ENCODE assay signal across 8 mouse cellular contexts in the genomic region with DNA sequence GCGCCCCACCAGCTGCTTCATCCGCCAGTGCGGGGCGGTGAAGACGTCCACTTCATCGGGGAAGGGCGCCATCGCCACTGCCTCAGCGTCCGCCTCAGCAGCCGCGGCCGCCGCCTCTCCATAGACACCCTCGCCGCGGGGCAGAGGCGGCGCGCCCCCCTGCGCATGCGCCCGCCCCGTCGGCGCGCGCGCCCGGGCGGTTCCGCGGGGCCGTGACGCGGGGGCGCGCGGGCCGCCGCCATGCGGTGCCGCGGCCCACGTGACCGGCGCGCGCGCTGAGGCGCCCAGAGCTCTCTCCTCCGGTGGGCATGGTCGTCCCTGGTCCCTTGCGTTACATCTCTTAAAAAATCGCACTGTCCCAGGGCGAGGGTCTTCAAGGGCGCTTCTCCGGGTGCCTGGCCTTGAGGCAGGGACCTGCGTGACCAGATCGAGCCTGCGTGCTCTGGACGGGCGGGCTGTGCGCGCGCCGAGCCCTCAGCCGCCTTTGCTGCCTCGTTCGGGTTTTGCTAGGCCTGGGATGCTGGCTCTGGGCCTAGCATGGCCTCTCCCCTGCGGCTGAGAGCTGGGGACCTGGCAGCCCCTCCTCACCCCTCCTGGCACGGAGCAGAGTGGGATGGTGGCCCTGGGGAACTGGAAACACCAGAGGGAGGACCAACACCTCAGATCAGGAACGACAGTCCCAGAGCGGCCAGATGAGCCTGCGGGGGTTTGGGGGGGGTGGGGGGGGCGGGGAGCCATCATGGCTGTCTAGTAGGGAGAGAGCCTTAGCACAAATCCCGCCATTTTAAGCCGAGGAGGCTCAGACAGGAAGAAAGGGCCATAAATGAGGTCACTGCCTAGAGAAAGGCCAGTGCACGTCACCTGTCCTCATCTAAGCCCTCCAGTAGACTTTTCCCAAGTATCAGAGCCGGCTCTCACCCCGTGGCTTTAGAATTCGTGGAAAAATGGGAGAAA. TPM values are rescaled to one million over a fixed set of nuclear protein-coding genes. Genes with fewer than 3 reads are reported as not detected.
DNase-seq lines count a peak whose midpoint lies in the region; ATAC-seq and TF ChIP-seq lines count a peak whose summit lies in the region.

No protein-coding gene starts in this region.

- peak overlapping the region; percentile 89 to 99 for H3K4me3 ChIP-seq in MEL (ENCODE audit: control insufficient read depth in 1 of 2, insufficient read depth in 1 of 2, low read depth in 2 of 2, low read length in 2 of 2)
- peak overlapping the region; percentile 85 for H3K4me3 ChIP-seq in forebrain, postnatal 0 days (ENCODE audit: low read depth, low read length)
- peak overlapping the region; percentile 96 for H3K4me3 ChIP-seq in lung, postnatal 0 days (ENCODE audit: low read depth, low read length)

- peak; percentile 91 to 93 for TF ChIP-seq POLR2A in MEL (IDR thresholded peaks at IDR 0.05; ENCODE audit: control insufficient read depth in 1 of 2, insufficient read depth in 1 of 2, low read depth in 1 of 2, low read length in 2 of 2, poor library complexity in 1 of 2)

- H3K79me2 ChIP-seq in MEL (ENCODE audit: control insufficient read depth, insufficient read depth, low read length, poor library complexity) = peaks cover 34% of the 10 kb centered on the region

- H3K36me3 ChIP-seq in MEL (ENCODE audit: control insufficient read depth in 1 of 2, insufficient read depth in 2 of 2, low read length in 2 of 2) = peaks cover 0 to 35% of the 10 kb centered on the region in 2 experiments; a peak in 2 of 4 replicates
- no peaks in the 10 kb centered on the region for H3K36me3 ChIP-seq in forebrain, postnatal 0 days (ENCODE audit: insufficient read depth)
- H3K36me3 ChIP-seq in lung, postnatal 0 days (ENCODE audit: insufficient read depth, low read length) = no peaks in the 10 kb centered on the region

- no peak for TF ChIP-seq CTCF in MEL (IDR thresholded peaks at IDR 0.05 in 2 of 3, conservative IDR thresholded peaks at IDR 0.05 in 1 of 3; ENCODE audit: control insufficient read depth in 1 of 3, insufficient read depth in 1 of 3, low read depth in 2 of 3, low read length in 3 of 3, poor library complexity in 1 of 3, severe bottlenecking in 1 of 3)
- TF ChIP-seq CTCF in forebrain, postnatal 0 days (IDR thresholded peaks at IDR 0.05; ENCODE audit: low read depth) = no peak
- TF ChIP-seq CTCF in lung, postnatal 0 days (IDR thresholded peaks at IDR 0.05) = 0 out of 2 replicates have a peak, but pooled peaks have one; percentile 8

- no peak for TF ChIP-seq EP300 in MEL (IDR thresholded peaks at IDR 0.05; ENCODE audit: low read depth in 1 of 2, low read length in 2 of 2)
- TF ChIP-seq EP300 in lung, postnatal 0 days (IDR thresholded peaks at IDR 0.05) = no peak

- no peaks in the 10 kb centered on the region for H3K9me3 ChIP-seq in MEL (replicated peaks; ENCODE audit: insufficient read depth, low read length)
- no peaks in the 10 kb centered on the region for H3K9me3 ChIP-seq in forebrain, postnatal 0 days (ENCODE audit: low read length)
- H3K9me3 ChIP-seq in lung, postnatal 0 days (ENCODE audit: low read length) = no peaks in the 10 kb centered on the region

- DNase-seq in MEL (ENCODE audit: low read depth, low spot score) = peak; percentile 87
- peak; percentile 68 to 92 for DNase-seq in cerebellum, adult 18-20 months
- peak; percentile 94 for DNase-seq in forebrain, postnatal 0 days
- DNase-seq in heart, postnatal 4 days = peak; percentile 82
- peak; percentile 78 to 87 for DNase-seq in layer of hippocampus, postnatal 10 days (ENCODE audit: low spot score in 2 of 2)
- peak; percentile 92 for DNase-seq in lung, postnatal 0 days (ENCODE audit: low spot score)
- DNase-seq in ovary, postnatal 14 days (ENCODE audit: low spot score) = peak; percentile 69
- DNase-seq in thymus, postnatal 10 days (ENCODE audit: low spot score in 2 of 2) = peak; percentile 71 to 79

- TF ChIP-seq RAD21 in MEL (IDR thresholded peaks at IDR 0.05; ENCODE audit: low read depth, low read length) = no peak

- peak overlapping the region; percentile 83 for H3K27ac ChIP-seq in MEL (ENCODE audit: control insufficient read depth, low read depth, low read length)
- H3K27ac ChIP-seq in forebrain, postnatal 0 days (ENCODE audit: low read depth, low read length) = peak overlapping the region; percentile 100
- peak overlapping the region; percentile 97 for H3K27ac ChIP-seq in lung, postnatal 0 days (ENCODE audit: low read length)

- H3K9ac ChIP-seq in MEL (ENCODE audit: control insufficient read depth, low read depth, low read length, poor library complexity, severe bottlenecking) = peak overlapping the region; percentile 98
- peak overlapping the region; percentile 99 for H3K9ac ChIP-seq in forebrain, postnatal 0 days
- H3K9ac ChIP-seq in lung, postnatal 0 days (replicated peaks; ENCODE audit: low read depth) = peak overlapping the region; percentile 91

- H3K4me1 ChIP-seq in MEL (ENCODE audit: control insufficient read depth in 1 of 2, insufficient read depth in 2 of 2, low read length in 2 of 2) = peaks cover 21 to 29% of the 10 kb centered on the region in 2 experiments
- H3K4me1 ChIP-seq in forebrain, postnatal 0 days (ENCODE audit: insufficient read depth) = peaks cover 23% of the 10 kb centered on the region; the same call in 1 of the 2 replicates
- peaks cover 4% of the 10 kb centered on the region; the same call in 1 of the 2 replicates for H3K4me1 ChIP-seq in lung, postnatal 0 days (ENCODE audit: insufficient read depth, low read depth, low read length)

- 8% methylated on average over 74 of the region's 82 CpGs for WGBS in forebrain, postnatal 0 days
- WGBS in lung, postnatal 0 days = 5% methylated on average over 52 of the region's 82 CpGs

- H3K4me2 ChIP-seq in forebrain, postnatal 0 days (ENCODE audit: low read depth) = peak overlapping the region; percentile 95
- peak overlapping the region; percentile 83 for H3K4me2 ChIP-seq in lung, postnatal 0 days (replicated peaks; ENCODE audit: low read depth, low read length)

- no peaks in the 10 kb centered on the region for H3K27me3 ChIP-seq in MEL (ENCODE audit: control insufficient read depth in 1 of 2, insufficient read depth in 2 of 2, low read length in 2 of 2)
- no peaks in the 10 kb centered on the region for H3K27me3 ChIP-seq in forebrain, postnatal 0 days (ENCODE audit: insufficient read depth, low read length)
- no peaks in the 10 kb centered on the region for H3K27me3 ChIP-seq in lung, postnatal 0 days (replicated peaks; ENCODE audit: insufficient read depth, low read length)

- ATAC-seq in forebrain, postnatal 0 days = peak; percentile 92
- ATAC-seq in lung, postnatal 0 days = peak; percentile 93

TF ChIP-seq in MEL, 35 proteins besides CTCF, POLR2A, EP300 and RAD21 (continues in another document):
- no peak for TF ChIP-seq CHD2 (IDR thresholded peaks at IDR 0.05; ENCODE audit: low read length)
- no peak for TF ChIP-seq MEF2A (IDR thresholded peaks at IDR 0.05; ENCODE audit: extremely low read depth, insufficient replicate concordance, low read depth, low read length, poor library complexity, severe bottlenecking)
- TF ChIP-seq JUND (IDR thresholded peaks at IDR 0.05; ENCODE audit: low read depth, low read length) = no peak
- no peak for TF ChIP-seq UBTF (IDR thresholded peaks at IDR 0.05; ENCODE audit: borderline replicate concordance, insufficient read depth, low read depth, low read length)
- no peak for TF ChIP-seq ZNF384 (IDR thresholded peaks at IDR 0.05; ENCODE audit: low read depth, low read length)
- no peak for TF ChIP-seq MAZ (IDR thresholded peaks at IDR 0.05; ENCODE audit: low read depth, low read length)
- TF ChIP-seq ELF1 (IDR thresholded peaks at IDR 0.05; ENCODE audit: low read depth, low read length) = no peak
- no peak for TF ChIP-seq GABPA (IDR thresholded peaks at IDR 0.05; ENCODE audit: low read depth, low read length)
- TF ChIP-seq TAL1 (IDR thresholded peaks at IDR 0.05; ENCODE audit: low read length) = no peak
- TF ChIP-seq POLR2AphosphoS2 (IDR thresholded peaks at IDR 0.05; ENCODE audit: low read length) = peak; percentile 82; the same call in 1 of the 2 replicates
- peak; percentile 37 for TF ChIP-seq HCFC1 (IDR thresholded peaks at IDR 0.05; ENCODE audit: low read depth, low read length)
- TF ChIP-seq KAT2A (conservative IDR thresholded peaks at IDR 0.05; ENCODE audit: low read depth, low read length) = no peak
- TF ChIP-seq BHLHE40 (IDR thresholded peaks at IDR 0.05; ENCODE audit: borderline replicate concordance, low read depth, low read length) = no peak
- TF ChIP-seq RCOR1 (IDR thresholded peaks at IDR 0.05; ENCODE audit: low read depth, low read length) = no peak
- peak; percentile 91 for TF ChIP-seq USF1 (IDR thresholded peaks at IDR 0.05; ENCODE audit: low read depth, low read length)
- no peak for TF ChIP-seq MXI1 (IDR thresholded peaks at IDR 0.05; ENCODE audit: low read depth, low read length)
- 0 out of 2 replicates have a peak, but pooled peaks have one; percentile 11 for TF ChIP-seq TBP (IDR thresholded peaks at IDR 0.05; ENCODE audit: low read depth, low read length)
- peak; percentile 9; the same call in 1 of the 2 replicates for TF ChIP-seq SIN3A (IDR thresholded peaks at IDR 0.05; ENCODE audit: low read length)
- no peak for TF ChIP-seq POLR2AphosphoS5 (IDR thresholded peaks at IDR 0.05; ENCODE audit: borderline replicate concordance, low read depth, low read length)
- peak; percentile 78 for TF ChIP-seq NRF1 (IDR thresholded peaks at IDR 0.05; ENCODE audit: insufficient read depth, low read depth, low read length, poor library complexity, severe bottlenecking)

RNA-seq across cellular contexts. Expression of a gene that starts 36.4 kb away (rescaled TPM):
- not detected in 2 replicates for total RNA-seq in MEL (2012; rRNA removed)
- not detected for polyA plus RNA-seq in MEL (2012; ENCODE audit: insufficient read depth in 1 of 2, insufficient read length in 2 of 2, low read depth in 1 of 2, low replicate concordance in 2 of 2, missing spikeins in 1 of 2)
- 0.08 and 0.76 TPM in 2 replicates for total RNA-seq in forebrain, postnatal 0 days (2014; rRNA removed)
- 0.11 TPM in 1 of 2 replicates, not detected in the other for polyA plus RNA-seq in forebrain, postnatal 0 days (2015; fragmentation: Nextera tagmentation; extraction: Ambion mirVana)
- total RNA-seq in heart, postnatal 4 days (2021) = 1 to 10 TPM in 1 of 2 experiments, under 1 TPM in 1; 0.71 to 2.1 TPM
- total RNA-seq in layer of hippocampus, postnatal 10 days (2021) = under 1 TPM in 1 of 2 experiments, not detected in 1; 0.16 TPM
- 7.1 and 8.4 TPM in 2 replicates for polyA plus RNA-seq in lung, postnatal 0 days (2015; fragmentation: Nextera tagmentation; extraction: Ambion mirVana)

RNA-seq across cellular contexts. Expression of a gene that starts 39.2 kb away (rescaled TPM):
- total RNA-seq in MEL (2012; rRNA removed) = 25.7 and 29.4 TPM in 2 replicates
- polyA plus RNA-seq in MEL (2012; ENCODE audit: insufficient read depth in 1 of 2, insufficient read length in 2 of 2, low read depth in 1 of 2, low replicate concordance in 2 of 2, missing spikeins in 1 of 2) = 10 to 100 TPM in 1 of 2 experiments, not detected in 1; 22.8 TPM
- 124 and 132 TPM in 2 replicates for total RNA-seq in forebrain, postnatal 0 days (2014; rRNA removed)
- polyA plus RNA-seq in forebrain, postnatal 0 days (2015; fragmentation: Nextera tagmentation; extraction: Ambion mirVana) = 70.1 and 77.1 TPM in 2 replicates
- 10 to 100 TPM; 35.7 to 37.8 TPM for total RNA-seq in heart, postnatal 4 days (2021)
- 10 to 100 TPM; 77.7 to 88.1 TPM for total RNA-seq in layer of hippocampus, postnatal 10 days (2021)
- 73.0 and 81.1 TPM in 2 replicates for polyA plus RNA-seq in lung, postnatal 0 days (2015; fragmentation: Nextera tagmentation; extraction: Ambion mirVana)

Comparison
In these comparisons a context has a peak if more than half of its experiments do, and no peak if none do; other contexts are left out.
1. Peak in every context shown above with its lines: DNase-seq, ATAC-seq, H3K4me3 ChIP-seq and H3K27ac ChIP-seq.